Mouse (Mus musculus): ENCODE data around the gene Pitpnm2.

Gene Pitpnm2

GRCm38 (mm10) chr5:124173012-124173985 lies 76.3 kb downstream of the Pitpnm2 start:
- no peak for DNase-seq

- no peak for DNase-seq
Observed at GRCm38 (mm10) chr5:124172246-124172645, 77.3 kb downstream of the Pitpnm2 start.

- no peak for DNase-seq
Observed at GRCm38 (mm10) chr5:124171781-124172180, 77.8 kb downstream of the Pitpnm2 start.

GRCm38 (mm10) chr5:124169224-124169621 lies 80.3 kb downstream of the Pitpnm2 start:
- no peak for DNase-seq

- DNase-seq: no peak
Observed at GRCm38 (mm10) chr5:124168428-124169223, 80.9 kb downstream of the Pitpnm2 start.

- DNase-seq: no peak
Observed at GRCm38 (mm10) chr5:124167621-124168020, 81.9 kb downstream of the Pitpnm2 start.

GRCm38 (mm10) chr5:124166741-124167140 lies 82.8 kb downstream of the Pitpnm2 start:
- no peak for DNase-seq

- peak; percentile 57 for DNase-seq
Observed at GRCm38 (mm10) chr5:124165622-124166570, 83.7 kb downstream of the Pitpnm2 start.

- no peak for DNase-seq
Observed at GRCm38 (mm10) chr5:124163445-124163844, 86.1 kb downstream of the Pitpnm2 start.

- peak; percentile 66 for DNase-seq
Observed at GRCm38 (mm10) chr5:124162577-124162976, 87.0 kb downstream of the Pitpnm2 start.

- DNase-seq: no peak
Observed at GRCm38 (mm10) chr5:124161831-124162230, 87.7 kb downstream of the Pitpnm2 start.

- no peak for DNase-seq
Observed at GRCm38 (mm10) chr5:124159453-124159852, 90.1 kb downstream of the Pitpnm2 start.

- DNase-seq: no peak
Observed at GRCm38 (mm10) chr5:124158305-124158704, 91.3 kb downstream of the Pitpnm2 start.

- DNase-seq: no peak
Observed at GRCm38 (mm10) chr5:124155943-124156342, 93.6 kb downstream of the Pitpnm2 start.

- DNase-seq: no peak
Observed at GRCm38 (mm10) chr5:124152734-124153133, 96.8 kb downstream of the Pitpnm2 start.

- DNase-seq: no peak
Observed at GRCm38 (mm10) chr5:124150895-124151294, 98.7 kb downstream of the Pitpnm2 start.

- DNase-seq: no peak
Observed at GRCm38 (mm10) chr5:124149028-124149427, 100.5 kb downstream of the Pitpnm2 start.

GRCm38 (mm10) chr5:124138066-124138465 lies 111.5 kb downstream of the Pitpnm2 start:
- no peak for DNase-seq

- DNase-seq: no peak
Observed at GRCm38 (mm10) chr5:124134261-124134660, 115.3 kb downstream of the Pitpnm2 start.

GRCm38 (mm10) chr5:124125093-124125492 lies 124.5 kb downstream of the Pitpnm2 start:
- no peak for DNase-seq

- no peak for DNase-seq
Observed at GRCm38 (mm10) chr5:124122357-124122756, 127.2 kb downstream of the Pitpnm2 start.

- no peak for DNase-seq
Observed at GRCm38 (mm10) chr5:124119204-124119603, 130.4 kb downstream of the Pitpnm2 start.

Data from liver (tissue).